Mouse (Mus musculus) left cerebral cortex, adult 2 months (tissue): ENCODE results near the gene Ppef1. TPM values are rescaled to one million over a fixed set of nuclear protein-coding genes. Genes with fewer than 3 reads are reported as not detected.

ENCODE experiments used
- DNase-seq, 2 experiments: peaks; one replicate each; pipeline ENCODE4 v3.0.0; 2021 to 2022; ENCODE audit warnings: low spot score in 2 of 2, mixed read lengths in 1 of 2; ENCODE audit errors: extremely low spot score in 1 of 2
- H3K27ac ChIP-seq: fragments of 200-600 bp; 2 replicates; pipeline ENCODE4 v1.8.1; 2022
- H3K4me3 ChIP-seq: fragments of 200-600 bp; 2 replicates; pipeline ENCODE4 v1.8.1; 2022
- CTCF ChIP-seq: fragments of 200-600 bp; IDR thresholded peaks from 2 replicates; pipeline ENCODE4 v1.8.1; 2022; ENCODE audit warnings: antibody characterized with exemption, mild to moderate bottlenecking, moderate library complexity
- intact Hi-C: fragments of 180-260 bp; cut with DNase I; formaldehyde crosslinking; loops from one replicate; pipeline ENCODE4 v1.15.1; 2025
- total RNA-seq, 2 experiments: library from RNA; stranded (reverse); gene quantifications; 2 replicates each; pipeline ENCODE4 v1.2.3; 2021

Gene Ppef1
- total RNA-seq, 2 experiments from 2014 or later: 2.0 to 2.6 TPM

DNA sequence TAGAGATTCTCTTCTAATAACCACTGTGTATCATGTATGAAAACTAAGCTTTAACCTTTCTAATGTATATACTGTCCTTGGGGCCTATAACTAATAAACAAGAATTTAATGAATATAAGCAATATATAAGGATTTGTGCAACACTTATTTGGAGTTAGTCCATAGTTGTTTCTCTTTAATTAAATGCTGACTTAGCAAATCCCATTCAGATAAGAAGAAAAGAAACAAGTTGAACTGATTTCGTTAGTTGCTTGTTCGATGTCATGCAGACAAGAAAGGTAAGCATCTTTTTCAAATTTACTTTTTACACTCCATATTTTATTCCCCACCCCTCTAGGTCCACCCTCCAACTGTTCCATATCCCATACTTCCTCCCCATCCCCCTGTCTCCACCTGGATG is 45.5 kb downstream of the Ppef1 start:
- no peak for TF ChIP-seq CTCF
- intact Hi-C loops: no loop called here
- H3K27ac ChIP-seq: no peak overlapping the region
- DNase-seq: no peak
- H3K4me3 ChIP-seq: no peak overlapping the region

DNA sequence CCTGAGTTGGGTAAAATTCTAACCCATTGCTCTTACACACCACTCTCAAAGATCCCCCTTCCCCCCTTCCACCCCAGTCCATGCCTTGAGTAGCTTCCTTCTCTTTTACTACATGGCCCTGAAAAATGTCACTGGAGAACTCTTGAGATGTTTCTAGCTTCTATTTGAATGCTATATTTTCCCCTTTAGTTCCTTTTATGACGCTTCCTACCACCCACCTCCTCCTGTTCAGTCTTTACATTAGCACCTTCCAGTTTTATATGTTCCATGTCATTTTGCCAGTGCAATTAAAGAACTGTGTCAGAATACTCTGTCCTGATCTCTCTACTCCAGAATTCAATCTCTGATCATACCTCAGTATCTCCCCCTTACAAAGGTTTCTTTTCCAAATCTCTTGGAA is 65.6 kb downstream of the Ppef1 start:
- intact Hi-C loops: loop anchor here (5.0 kb wide), 1 partner anchor 68 kb away; no protein-coding TSS in a partner anchor
- no peak for DNase-seq

DNA sequence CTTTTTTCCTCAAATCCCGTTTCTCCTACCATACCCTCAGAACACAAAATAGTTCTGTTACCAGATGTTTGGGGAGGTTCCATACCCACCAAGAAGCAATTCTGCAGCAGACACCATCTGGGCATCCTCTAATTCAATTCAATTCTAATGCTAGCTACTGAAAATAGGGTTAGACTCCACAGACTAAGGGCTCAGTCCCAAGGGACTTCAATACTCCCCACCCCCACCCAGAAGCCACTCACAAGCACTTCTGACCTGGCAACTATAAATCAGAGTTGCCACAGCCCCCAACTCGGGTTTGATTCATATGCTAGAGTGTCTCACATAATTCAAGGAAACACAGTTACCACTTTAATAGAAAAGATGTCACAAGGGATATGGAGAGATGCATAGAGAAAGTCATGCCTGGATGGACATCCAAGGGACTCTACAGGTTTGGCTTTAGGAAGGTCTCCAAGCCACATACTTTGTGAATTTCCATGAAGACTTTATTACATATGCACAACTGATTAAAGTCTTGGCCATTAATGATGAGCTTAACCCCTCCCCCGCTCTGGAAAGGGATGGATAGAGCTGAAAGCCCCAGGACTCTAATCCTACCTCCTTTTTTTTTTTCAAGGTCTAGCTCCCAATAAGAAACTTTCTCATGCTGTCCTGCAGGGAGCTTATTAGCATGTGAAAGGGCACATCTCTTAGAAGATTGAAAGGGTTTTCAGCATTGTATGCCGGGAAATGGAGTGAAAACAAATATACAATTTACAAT is 124.5 kb downstream of the Ppef1 start:
- no peak for DNase-seq
- TF ChIP-seq CTCF: no peak
- intact Hi-C loops: no loop called here
- Histone ChIP-seq H3K27ac (no peak overlapping the region), H3K4me3 (no peak overlapping the region)

More for the DNA sequence above, 65.6 kb downstream of the Ppef1 start:
- H3K27ac ChIP-seq: no peak overlapping the region
- H3K4me3 ChIP-seq: no peak overlapping the region
- no peak for TF ChIP-seq CTCF

DNA sequence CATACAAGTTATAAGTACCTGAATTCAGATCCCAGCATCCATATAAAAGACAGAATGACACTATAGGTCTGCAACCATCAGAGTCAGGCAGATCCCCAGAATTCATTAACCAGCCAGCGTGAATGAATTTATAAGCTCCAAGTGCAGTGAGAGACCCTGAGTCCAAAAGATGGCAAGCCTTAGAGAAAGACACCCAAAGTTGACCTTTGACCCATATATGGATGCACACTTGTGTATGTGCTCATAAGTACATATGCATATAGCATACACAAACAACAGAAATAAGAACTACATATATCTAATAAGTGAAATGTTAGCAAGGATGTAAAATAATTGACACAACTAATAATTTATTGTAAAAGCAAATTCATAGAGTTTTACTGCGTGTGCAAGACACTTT is 125.1 kb downstream of the Ppef1 start:
- intact Hi-C loops: no loop called here
- DNase-seq: no peak
- no peak for TF ChIP-seq CTCF

DNA sequence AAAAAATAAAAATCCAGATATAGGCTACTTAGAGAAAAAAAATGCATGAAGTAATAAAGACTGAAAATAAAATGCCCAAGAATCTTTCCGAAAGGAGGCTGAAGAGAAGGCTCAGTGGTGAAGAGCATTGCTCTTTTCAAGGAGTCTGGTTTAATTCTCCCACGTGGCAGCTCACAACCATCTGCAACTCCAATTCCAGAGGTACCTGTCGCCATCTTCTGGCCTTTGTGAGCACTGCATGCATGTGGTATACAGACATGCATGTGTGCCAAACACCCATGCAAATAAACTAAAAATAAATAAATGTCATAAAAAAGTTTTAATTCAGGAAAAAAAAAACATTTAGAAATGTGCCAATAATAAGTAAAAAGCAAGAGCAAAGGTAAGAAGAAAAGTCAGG is 125.7 kb downstream of the Ppef1 start:
- no peak overlapping the region for H3K27ac ChIP-seq
- no peak overlapping the region for H3K4me3 ChIP-seq
- intact Hi-C loops: no loop called here
- no peak for DNase-seq
- TF ChIP-seq CTCF: peak; percentile 42

More for the DNA sequence above, 125.1 kb downstream of the Ppef1 start:
- H3K27ac ChIP-seq: no peak overlapping the region
- H3K4me3 ChIP-seq: no peak overlapping the region

DNA sequence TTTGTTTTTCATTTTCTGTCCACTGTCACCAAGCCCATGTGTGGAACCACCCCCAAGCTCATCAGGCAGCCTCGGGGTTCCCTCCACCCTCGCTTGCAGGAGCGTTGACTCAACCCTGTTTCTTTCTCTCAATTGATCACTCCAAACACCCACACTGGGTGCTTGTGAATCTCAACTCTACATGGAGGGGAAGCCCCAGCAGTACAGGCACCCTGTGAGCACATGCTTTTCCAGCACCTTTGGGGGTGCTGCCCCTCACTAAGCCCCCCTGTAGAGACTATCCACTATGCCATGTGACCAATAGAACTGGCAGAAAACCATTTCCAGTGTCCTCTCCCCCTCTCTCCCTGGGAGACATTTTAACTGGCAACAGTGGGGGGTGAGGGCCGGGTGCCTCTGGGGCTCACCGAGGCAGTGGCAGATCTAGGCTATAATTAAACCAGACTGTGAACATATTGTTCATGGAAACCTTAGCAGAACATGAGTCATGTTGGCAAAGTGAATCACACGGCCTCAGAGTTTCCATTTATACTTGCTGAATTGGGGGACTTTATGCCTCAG is 131.5 kb downstream of the Ppef1 start:
- no peak overlapping the region for H3K4me3 ChIP-seq
- intact Hi-C loops: loop anchor here (2.0 to 5.0 kb wide), 2 partner anchors 68 to 169 kb away; no protein-coding TSS in a partner anchor
- H3K27ac ChIP-seq: peak overlapping the region; percentile 69
- DNase-seq: peak in 1 of 2 experiments; percentile 45
- no peak for TF ChIP-seq CTCF

DNA sequence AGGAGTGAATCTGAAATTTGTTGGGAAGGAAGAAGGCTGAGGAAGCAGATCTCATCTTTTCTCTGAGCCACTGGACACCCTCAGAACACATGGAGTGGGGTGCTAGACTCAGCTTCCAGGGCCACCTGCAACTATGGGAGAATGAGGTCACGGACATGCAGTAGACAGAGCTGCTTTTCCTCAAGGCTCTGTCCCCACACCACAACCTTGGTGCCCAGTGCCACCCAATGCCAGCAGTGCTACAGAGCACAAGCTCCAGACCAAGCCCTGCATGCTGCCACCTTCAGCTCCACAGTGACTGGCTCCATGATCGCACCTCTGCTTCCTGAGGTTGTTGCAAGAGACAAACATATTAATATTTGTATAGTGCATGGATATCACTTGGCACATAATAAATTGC is 132.2 kb downstream of the Ppef1 start:
- TF ChIP-seq CTCF: no peak
- intact Hi-C loops: loop anchor here (5.0 kb wide), 1 partner anchor 69 kb away; no protein-coding TSS in a partner anchor
- no peak for DNase-seq
- peak overlapping the region; percentile 69 for H3K27ac ChIP-seq
- no peak overlapping the region for H3K4me3 ChIP-seq

DNA sequence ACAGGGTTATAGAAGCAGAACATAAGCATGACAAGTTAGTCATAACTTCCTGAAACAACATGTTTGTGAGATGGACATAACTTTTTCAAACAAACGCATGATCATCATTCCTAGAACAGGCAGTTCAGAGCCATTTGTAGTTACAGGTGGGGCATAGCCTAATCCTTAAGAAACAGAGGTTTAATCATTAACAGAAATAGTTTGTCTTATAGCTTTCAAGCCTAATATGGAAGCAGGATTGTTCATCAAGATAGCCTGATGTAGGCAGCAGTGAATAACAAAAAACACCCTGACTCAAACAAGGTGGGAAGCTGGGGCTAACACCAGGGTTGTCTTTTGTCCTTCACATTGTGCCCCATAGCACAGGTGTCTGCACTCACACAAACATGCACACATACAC is 132.8 kb downstream of the Ppef1 start:
- intact Hi-C loops: loop anchor here (5.0 kb wide), 1 partner anchor 70 kb away; no protein-coding TSS in a partner anchor
- H3K27ac ChIP-seq: no peak overlapping the region
- TF ChIP-seq CTCF: no peak
- DNase-seq: no peak
- no peak overlapping the region for H3K4me3 ChIP-seq

DNA sequence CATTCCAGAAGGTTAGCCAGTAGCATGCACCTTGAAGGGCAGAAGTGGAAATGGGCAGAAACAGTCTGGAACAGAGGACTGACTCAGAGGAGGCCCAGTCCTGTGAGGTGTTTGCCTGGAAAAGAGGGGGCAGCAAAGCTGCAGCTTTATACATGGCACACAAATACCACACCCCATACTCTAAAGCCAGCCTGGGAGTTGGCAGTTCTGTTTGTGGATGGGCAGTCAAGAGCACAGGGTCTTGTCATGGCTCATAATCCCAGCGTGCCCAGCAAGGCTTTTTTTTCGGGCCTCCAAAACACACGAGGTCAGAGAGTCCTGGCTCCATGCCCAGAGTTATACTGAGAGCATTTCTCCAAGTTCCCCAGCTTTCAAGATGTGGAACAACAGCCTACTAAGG is 134.5 kb downstream of the Ppef1 start:
- Histone ChIP-seq H3K4me3 (no peak overlapping the region), H3K27ac (no peak overlapping the region)
- intact Hi-C loops: loop anchor here (5.0 kb wide), 1 partner anchor 71 kb away; no protein-coding TSS in a partner anchor
- no peak for TF ChIP-seq CTCF
- no peak for DNase-seq

DNA sequence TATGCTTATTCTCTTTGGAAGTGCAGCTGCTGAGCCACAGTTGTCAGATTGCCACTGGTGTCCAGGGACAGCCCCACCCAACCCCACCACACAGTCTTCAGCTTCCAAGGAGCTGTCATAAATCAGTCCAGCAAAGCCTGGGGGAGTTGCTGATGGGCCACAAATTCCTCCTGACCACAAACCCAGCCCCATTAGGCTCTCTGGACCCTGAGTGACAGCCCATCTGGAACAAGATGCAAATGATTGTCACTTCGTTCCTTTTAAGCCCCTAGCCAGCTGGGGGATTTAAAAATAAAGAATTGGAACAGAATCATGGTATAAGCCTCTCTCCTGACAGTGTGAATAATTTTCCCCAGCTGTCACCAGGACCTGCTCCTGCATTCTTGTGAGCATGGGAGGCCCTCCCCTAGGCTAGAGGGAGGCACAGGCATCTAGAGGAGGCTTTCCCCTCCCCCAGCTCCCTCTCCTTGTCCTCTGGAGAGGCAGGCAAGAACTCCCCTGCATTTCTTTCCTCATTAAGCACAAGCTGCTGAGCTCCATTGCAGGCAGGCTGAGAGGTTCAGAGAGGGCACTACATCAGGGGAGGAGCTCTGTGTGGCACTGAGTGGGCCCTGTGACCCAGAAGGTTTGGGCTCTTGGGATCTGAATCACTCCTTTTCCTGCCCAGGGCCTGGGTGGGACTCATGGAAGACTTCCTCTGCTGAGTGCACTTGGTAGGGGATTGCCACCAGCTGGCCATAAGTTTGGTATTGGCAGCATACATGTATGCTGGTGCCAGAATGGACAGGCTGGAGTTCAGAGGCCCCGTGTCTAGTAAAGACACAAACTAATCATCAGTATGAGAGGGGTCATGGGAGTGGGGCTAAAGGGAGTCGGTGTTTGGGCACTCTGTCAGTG is 136.8 kb downstream of the Ppef1 start:
- DNase-seq: no peak
- TF ChIP-seq CTCF: no peak
- H3K4me3 ChIP-seq: no peak overlapping the region
- peak overlapping the region; percentile 61 for H3K27ac ChIP-seq
- intact Hi-C loops: no loop called here

DNA sequence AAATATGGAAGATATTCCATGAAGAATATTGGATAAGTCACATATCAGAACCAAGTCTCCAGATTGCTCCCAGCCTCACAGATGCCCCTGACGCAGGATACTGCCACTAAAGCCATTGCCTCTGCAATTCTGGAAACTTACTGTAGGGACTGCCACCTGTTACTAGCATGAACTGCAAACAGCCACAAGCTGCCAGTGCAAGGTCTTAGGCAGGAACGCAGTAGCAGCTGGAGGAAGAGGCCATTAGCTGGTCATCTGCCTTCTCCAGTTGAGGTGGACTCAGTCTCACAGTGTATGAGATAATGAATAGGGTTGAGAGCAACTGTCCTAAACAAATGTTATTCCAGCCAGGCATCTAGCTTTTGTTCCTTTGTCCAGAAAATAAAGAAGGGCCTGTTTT is 137.5 kb downstream of the Ppef1 start:
- intact Hi-C loops: no loop called here
- Histone ChIP-seq H3K27ac (no peak overlapping the region), H3K4me3 (no peak overlapping the region)
- DNase-seq: no peak
- no peak for TF ChIP-seq CTCF

DNA sequence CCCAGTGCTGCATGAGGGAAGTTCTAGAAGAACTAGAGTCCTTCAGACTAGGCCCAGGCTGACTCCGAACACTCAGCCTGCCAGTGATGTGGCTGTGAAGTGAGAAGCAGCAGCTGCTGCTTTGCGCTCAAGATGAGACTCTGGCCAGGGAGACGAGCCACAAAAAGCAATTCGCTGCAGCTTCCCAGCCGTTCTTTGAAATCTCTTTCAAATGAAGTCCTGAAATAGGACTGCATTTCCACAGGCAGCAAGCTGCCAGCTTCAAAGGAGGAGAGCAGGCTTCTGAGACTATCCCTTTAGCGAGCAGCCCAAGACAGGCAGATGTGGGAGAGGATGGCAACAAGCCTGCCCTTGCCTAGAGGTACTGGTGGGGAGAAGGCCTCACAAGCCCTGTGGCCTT is 142.6 kb downstream of the Ppef1 start:
- no peak for TF ChIP-seq CTCF
- peak overlapping the region; percentile 67 for H3K27ac ChIP-seq
- no peak for DNase-seq
- H3K4me3 ChIP-seq: no peak overlapping the region
- intact Hi-C loops: no loop called here
